Mouse (Mus musculus): ENCODE measurements at regions not wholly inside any gene's neighbourhood (a gene's known extent, or its start where the extent isn't known, plus 50 kb on each side); places are given as distances from the start of the nearest gene placed in this dataset.
"Not testable (repeated sequence)": the region's sequence is repeated elsewhere in the genome, so short reads cannot be mapped to it uniquely, and the experiment has no call there.

DNA sequence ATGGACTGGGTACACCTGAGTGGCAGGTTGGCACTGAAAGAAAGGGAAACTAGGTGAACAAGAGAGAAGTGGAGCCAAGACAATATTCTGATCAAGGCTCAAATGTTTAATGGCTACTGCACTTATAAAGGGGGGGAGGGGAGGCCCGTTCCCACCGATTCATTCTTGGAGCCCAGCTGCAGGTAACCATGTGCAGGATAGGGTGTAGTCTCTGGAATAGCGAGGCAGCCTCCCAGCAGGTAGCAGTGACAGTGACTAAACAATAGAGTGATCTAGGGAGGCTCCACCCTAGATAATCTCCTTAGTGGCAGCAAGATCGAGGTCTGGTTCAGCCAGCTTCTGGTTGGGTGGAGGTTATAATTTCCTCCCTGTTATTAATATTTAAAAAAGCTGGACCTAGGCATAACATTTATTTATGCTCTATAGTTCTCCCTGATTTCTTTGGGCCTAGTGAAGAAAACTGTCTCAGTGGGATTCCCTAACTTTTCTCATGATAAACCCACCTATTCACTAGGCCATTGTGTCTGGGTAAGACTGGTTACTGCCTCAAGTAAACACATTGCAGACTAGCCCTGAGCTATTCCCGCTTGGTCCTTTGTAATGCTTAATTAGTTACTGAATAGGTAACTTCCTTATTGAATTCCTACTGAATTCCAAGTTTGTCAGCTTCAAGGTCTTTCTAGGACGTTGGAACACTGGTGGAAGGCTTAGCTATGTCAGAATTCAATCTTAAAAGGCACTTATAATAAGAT is 705.4 kb upstream of the Pou3f2 start:
- no peaks in the 10 kb centered on the region for H3K27me3 ChIP-seq (ENCODE audit: control insufficient read depth, insufficient read depth, low read length)
- H3K4me1 ChIP-seq (ENCODE audit: control insufficient read depth, insufficient read depth, low read length): no peaks in the 10 kb centered on the region
- no peak overlapping the region for H3K4me3 ChIP-seq (ENCODE audit: low read length)
- no peak overlapping the region for H3K9ac ChIP-seq (ENCODE audit: low read depth, low read length)
- H3K36me3 ChIP-seq (ENCODE audit: control insufficient read depth, insufficient read depth, low read length): no peaks in the 10 kb centered on the region
- H3K27ac ChIP-seq (ENCODE audit: low read depth, low read length): no peak overlapping the region
- 80% methylated on average over 6 of the region's 6 CpGs for WGBS
- H3K4me2 ChIP-seq (replicated peaks; ENCODE audit: low read depth, low read length): no peak overlapping the region
- ATAC-seq (ENCODE audit: low FRiP score, low TSS enrichment): no peak
- H3K9me3 ChIP-seq (ENCODE audit: control insufficient read depth, low read length): no peaks in the 10 kb centered on the region

DNA sequence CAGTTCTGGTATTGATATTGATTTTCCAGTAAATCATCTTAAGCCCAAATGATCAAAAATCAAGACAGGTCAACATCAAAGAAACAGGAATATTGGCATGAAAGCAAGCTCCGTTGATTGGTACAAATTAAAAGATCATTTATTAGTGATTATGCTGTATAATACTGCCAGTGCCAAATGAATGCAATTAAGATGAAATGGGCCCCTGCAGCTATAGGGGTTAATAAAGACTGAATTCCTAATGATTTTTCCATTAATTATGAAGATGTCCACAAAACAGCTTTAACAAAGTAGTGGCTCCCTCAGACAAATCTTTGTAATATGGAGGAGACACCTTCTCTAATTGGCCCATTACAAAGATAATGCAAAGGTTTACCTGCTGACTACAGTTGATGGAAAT is 685.6 kb upstream of the Pou3f2 start:
- no peak overlapping the region for H3K4me3 ChIP-seq (ENCODE audit: low read length)
- no peak overlapping the region for H3K4me2 ChIP-seq (replicated peaks; ENCODE audit: low read depth, low read length)
- no peaks in the 10 kb centered on the region for H3K4me1 ChIP-seq (ENCODE audit: control insufficient read depth, insufficient read depth, low read length)
- H3K27me3 ChIP-seq (ENCODE audit: control insufficient read depth, insufficient read depth, low read length): no peaks in the 10 kb centered on the region
- H3K27ac ChIP-seq (ENCODE audit: low read depth, low read length): no peak overlapping the region
- H3K36me3 ChIP-seq (ENCODE audit: control insufficient read depth, insufficient read depth, low read length): no peaks in the 10 kb centered on the region
- H3K9ac ChIP-seq (ENCODE audit: low read depth, low read length): no peak overlapping the region
- 89% methylated on average over 1 of the region's 1 CpGs for WGBS
- H3K9me3 ChIP-seq (ENCODE audit: control insufficient read depth, low read length): no peaks in the 10 kb centered on the region
- ATAC-seq (ENCODE audit: low FRiP score, low TSS enrichment): no peak

DNA sequence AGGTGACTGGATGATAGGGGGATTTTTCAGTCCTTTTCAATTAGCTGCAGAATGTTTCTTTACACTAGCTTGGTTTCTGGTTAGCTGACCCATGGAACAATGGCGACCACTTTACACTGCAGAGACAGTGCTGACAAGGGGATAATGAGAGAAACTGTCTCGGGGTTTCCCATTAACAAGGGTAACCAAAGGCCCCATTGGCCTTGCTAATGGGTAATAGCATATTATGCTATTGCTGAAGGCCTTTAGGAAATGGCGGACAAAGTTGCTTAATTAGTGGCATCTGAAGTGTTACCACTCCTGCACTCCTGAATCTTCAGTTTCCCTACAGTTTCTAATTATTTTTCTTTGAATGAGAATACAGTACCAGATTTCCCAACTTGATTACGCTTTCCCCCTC is 685.2 kb upstream of the Pou3f2 start:
- no peaks in the 10 kb centered on the region for H3K9me3 ChIP-seq (ENCODE audit: control insufficient read depth, low read length)
- no peak overlapping the region for H3K4me3 ChIP-seq (ENCODE audit: low read length)
- no peak for ATAC-seq (ENCODE audit: low FRiP score, low TSS enrichment)
- H3K4me1 ChIP-seq (ENCODE audit: control insufficient read depth, insufficient read depth, low read length): no peaks in the 10 kb centered on the region
- H3K9ac ChIP-seq (ENCODE audit: low read depth, low read length): no peak overlapping the region
- no peaks in the 10 kb centered on the region for H3K36me3 ChIP-seq (ENCODE audit: control insufficient read depth, insufficient read depth, low read length)
- no peak overlapping the region for H3K27ac ChIP-seq (ENCODE audit: low read depth, low read length)
- H3K4me2 ChIP-seq (replicated peaks; ENCODE audit: low read depth, low read length): no peak overlapping the region
- WGBS: 80% methylated on average over 4 of the region's 4 CpGs
- H3K27me3 ChIP-seq (ENCODE audit: control insufficient read depth, insufficient read depth, low read length): no peaks in the 10 kb centered on the region

DNA sequence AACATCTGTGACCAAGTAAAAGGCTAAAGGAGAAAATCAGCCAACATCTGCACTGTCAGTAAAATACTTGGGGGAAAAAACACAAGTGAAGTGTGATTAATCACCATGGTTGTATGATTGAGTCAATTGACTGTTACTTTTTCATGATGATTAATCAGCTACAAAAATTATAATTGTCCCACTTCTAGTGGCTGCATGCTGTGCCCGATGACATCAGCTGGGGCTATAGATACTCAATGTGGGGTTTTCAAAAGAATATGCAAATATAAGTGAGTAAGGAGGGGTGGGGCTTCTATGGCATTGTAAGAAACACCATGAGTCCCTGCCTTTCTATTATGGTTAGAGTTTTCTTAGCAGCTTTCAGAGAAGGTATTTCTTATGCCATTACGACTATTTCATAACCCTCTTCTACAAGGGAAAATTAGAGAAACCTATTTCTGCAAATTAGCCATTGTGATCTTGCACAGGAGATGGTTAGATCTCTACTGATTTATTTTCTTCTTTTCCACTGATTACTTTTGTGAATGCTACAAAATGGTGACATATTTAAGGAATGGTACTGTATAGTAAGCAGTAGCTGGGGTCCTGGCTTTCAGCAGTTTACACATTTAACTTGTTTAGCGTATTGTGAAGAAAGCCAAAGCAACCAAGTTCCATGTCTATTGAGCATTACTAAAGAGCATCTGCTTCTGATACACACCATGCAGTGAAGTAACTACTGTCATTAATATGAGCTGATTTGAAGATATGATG is 660.1 kb upstream of the Pou3f2 start:
- Histone ChIP-seq H3K27me3 (ENCODE audit: control insufficient read depth, insufficient read depth, low read length) (no peaks in the 10 kb centered on the region), H3K36me3 (ENCODE audit: control insufficient read depth, insufficient read depth, low read length) (no peaks in the 10 kb centered on the region), H3K4me2 (replicated peaks; ENCODE audit: low read depth, low read length) (no peak overlapping the region), H3K9ac (ENCODE audit: low read depth, low read length) (no peak overlapping the region), H3K27ac (ENCODE audit: low read depth, low read length) (no peak overlapping the region), H3K9me3 (ENCODE audit: control insufficient read depth, low read length) (no peaks in the 10 kb centered on the region), H3K4me1 (ENCODE audit: control insufficient read depth, insufficient read depth, low read length) (no peaks in the 10 kb centered on the region), H3K4me3 (ENCODE audit: low read length) (no peak overlapping the region)
- WGBS: 91% methylated on average over 3 of the region's 3 CpGs
- ATAC-seq (ENCODE audit: low FRiP score, low TSS enrichment): no peak

DNA sequence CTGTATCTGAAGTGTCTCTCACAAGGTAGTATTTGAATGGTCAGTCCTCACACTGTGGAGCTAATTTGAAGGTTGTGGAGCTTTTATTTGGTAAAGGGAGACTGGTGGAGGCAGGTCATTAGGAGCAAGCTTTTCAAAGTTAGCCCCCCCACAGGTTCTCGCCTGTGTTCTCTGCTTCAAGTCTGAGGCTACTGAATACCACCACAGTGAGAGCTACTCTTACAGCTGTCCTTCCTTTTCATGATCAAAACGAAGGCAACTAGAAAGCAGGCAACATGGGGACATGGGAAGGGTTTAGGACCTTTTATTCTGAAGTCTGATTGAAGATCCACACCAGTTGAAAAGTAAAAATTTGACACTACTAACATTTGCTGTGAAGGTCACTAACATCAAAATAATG is 645.2 kb upstream of the Pou3f2 start:
- WGBS: 35% methylated on average over 2 of the region's 2 CpGs
- H3K9me3 ChIP-seq (ENCODE audit: control insufficient read depth, low read length): no peaks in the 10 kb centered on the region
- H3K27ac ChIP-seq (ENCODE audit: low read depth, low read length): no peak overlapping the region
- H3K9ac ChIP-seq (ENCODE audit: low read depth, low read length): no peak overlapping the region
- H3K36me3 ChIP-seq (ENCODE audit: control insufficient read depth, insufficient read depth, low read length): no peaks in the 10 kb centered on the region
- H3K4me2 ChIP-seq (replicated peaks; ENCODE audit: low read depth, low read length): no peak overlapping the region
- no peak overlapping the region for H3K4me3 ChIP-seq (ENCODE audit: low read length)
- no peaks in the 10 kb centered on the region for H3K4me1 ChIP-seq (ENCODE audit: control insufficient read depth, insufficient read depth, low read length)
- no peak for ATAC-seq (ENCODE audit: low FRiP score, low TSS enrichment)
- H3K27me3 ChIP-seq (ENCODE audit: control insufficient read depth, insufficient read depth, low read length): no peaks in the 10 kb centered on the region

DNA sequence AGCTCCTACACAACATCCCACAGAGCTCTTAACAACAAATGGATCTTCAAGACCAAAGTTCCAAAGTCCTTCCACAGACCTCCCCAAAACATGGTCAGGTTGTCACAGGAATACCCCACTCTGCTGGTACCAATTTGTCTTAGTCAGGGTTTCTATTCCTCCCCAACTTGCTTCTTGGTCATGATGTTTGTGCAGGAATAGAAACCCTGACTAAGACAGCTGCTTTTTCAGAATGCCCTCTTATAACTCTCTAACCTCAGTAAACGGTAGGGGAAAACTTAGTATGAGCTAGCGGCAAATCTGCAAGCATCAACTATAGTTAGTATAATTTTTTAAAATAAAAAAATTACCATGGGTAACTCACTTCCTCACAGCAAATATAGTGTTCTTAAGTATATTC is 613.3 kb upstream of the Pou3f2 start:
- not testable (repeated sequence) for H3K4me1 ChIP-seq (ENCODE audit: control insufficient read depth, insufficient read depth, low read length); H3K9ac ChIP-seq (ENCODE audit: low read depth, low read length); H3K36me3 ChIP-seq (ENCODE audit: control insufficient read depth, insufficient read depth, low read length); ATAC-seq (ENCODE audit: low FRiP score, low TSS enrichment); H3K27ac ChIP-seq (ENCODE audit: low read depth, low read length); H3K27me3 ChIP-seq (ENCODE audit: control insufficient read depth, insufficient read depth, low read length); H3K4me3 ChIP-seq (ENCODE audit: low read length); H3K4me2 ChIP-seq (replicated peaks; ENCODE audit: low read depth, low read length); H3K9me3 ChIP-seq (ENCODE audit: control insufficient read depth, low read length)
- WGBS: 95% methylated on average over 2 of the region's 2 CpGs

DNA sequence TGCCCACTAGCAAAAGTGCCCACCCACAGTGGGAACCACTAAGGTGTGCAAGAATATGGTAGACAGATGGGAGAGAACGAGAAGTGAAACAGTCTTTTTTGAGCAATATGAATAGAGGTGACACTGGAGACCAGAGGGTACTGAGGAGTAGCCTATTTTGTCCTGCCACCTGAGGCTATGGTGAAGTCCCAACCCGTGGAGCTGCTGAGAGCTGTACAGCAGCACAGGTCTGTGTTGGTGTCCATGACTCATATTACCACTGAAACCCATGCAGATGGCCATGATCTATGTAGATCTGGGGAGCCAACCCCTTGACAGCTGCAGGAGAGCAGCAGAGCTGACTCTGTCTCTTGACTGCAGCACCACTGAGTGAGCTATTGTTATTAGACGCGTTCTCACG is 591.4 kb upstream of the Pou3f2 start:
- Histone ChIP-seq H3K4me3 (ENCODE audit: low read length) (no peak overlapping the region), H3K4me1 (ENCODE audit: control insufficient read depth, insufficient read depth, low read length) (no peaks in the 10 kb centered on the region), H3K27me3 (ENCODE audit: control insufficient read depth, insufficient read depth, low read length) (no peaks in the 10 kb centered on the region), H3K36me3 (ENCODE audit: control insufficient read depth, insufficient read depth, low read length) (no peaks in the 10 kb centered on the region), H3K27ac (ENCODE audit: low read depth, low read length) (no peak overlapping the region), H3K4me2 (replicated peaks; ENCODE audit: low read depth, low read length) (no peak overlapping the region), H3K9ac (ENCODE audit: low read depth, low read length) (no peak overlapping the region), H3K9me3 (ENCODE audit: control insufficient read depth, low read length) (no peaks in the 10 kb centered on the region)
- no peak for ATAC-seq (ENCODE audit: low FRiP score, low TSS enrichment)
- 98% methylated on average over 5 of the region's 5 CpGs for WGBS

DNA sequence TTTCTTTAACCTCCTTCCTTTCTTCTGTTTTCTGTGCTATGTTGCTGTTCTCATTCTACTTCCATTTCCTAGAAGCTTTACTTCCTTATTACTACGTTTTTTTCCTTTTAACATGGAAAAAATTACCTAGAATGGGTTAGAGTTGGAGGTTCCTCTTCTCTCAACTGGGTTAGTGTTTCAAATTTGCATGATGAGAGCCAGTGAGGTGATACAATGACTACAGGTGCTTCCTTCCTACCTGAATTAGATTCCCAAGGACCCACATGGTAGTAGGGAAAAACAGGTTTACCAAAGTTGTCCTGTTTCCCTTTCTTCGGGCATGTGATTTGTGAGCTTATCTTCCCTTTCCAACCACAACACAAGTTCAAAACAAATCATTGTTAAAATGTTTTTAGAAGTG is 589.4 kb upstream of the Pou3f2 start:
- no peak overlapping the region for H3K4me3 ChIP-seq (ENCODE audit: low read length)
- WGBS: 60% methylated on average over 2 of the region's 2 CpGs
- no peak overlapping the region for H3K4me2 ChIP-seq (replicated peaks; ENCODE audit: low read depth, low read length)
- H3K36me3 ChIP-seq (ENCODE audit: control insufficient read depth, insufficient read depth, low read length): no peaks in the 10 kb centered on the region
- no peak overlapping the region for H3K27ac ChIP-seq (ENCODE audit: low read depth, low read length)
- ATAC-seq (ENCODE audit: low FRiP score, low TSS enrichment): no peak
- H3K27me3 ChIP-seq (ENCODE audit: control insufficient read depth, insufficient read depth, low read length): no peaks in the 10 kb centered on the region
- no peaks in the 10 kb centered on the region for H3K4me1 ChIP-seq (ENCODE audit: control insufficient read depth, insufficient read depth, low read length)
- H3K9me3 ChIP-seq (ENCODE audit: control insufficient read depth, low read length): no peaks in the 10 kb centered on the region
- no peak overlapping the region for H3K9ac ChIP-seq (ENCODE audit: low read depth, low read length)

DNA sequence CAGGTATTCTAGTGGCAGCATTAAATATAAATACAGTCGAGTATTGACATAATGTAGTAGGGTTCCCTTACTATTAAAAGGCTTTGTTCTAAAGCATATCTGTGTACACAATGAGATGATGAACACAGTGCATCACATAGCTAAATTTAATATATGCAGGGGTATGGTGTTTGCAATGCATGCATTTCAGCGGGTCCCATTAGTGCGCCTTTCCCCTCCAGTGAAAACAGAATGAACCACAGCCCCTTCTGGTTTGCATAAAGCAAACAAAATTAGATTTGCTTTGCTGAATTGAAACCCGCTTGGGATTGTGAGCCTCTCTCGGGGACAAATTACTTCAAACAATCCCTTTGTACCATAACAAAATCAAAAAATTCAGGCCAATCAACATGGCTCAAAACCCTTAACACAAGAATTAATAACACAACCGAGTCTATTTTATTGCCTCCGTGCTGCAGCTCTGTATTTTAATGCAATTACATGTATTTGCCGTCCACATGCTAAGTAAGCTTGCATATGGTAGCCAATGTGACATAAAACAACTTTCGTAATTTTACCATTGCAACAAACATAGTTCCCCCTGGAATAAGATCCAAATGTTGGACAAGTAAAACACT is 562.6 kb upstream of the Pou3f2 start:
- H3K4me3 ChIP-seq (ENCODE audit: low read length): no peak overlapping the region
- no peak overlapping the region for H3K9ac ChIP-seq (ENCODE audit: low read depth, low read length)
- 88% methylated on average over 9 of the region's 9 CpGs for WGBS
- no peak for ATAC-seq (ENCODE audit: low FRiP score, low TSS enrichment)
- H3K27me3 ChIP-seq (ENCODE audit: control insufficient read depth, insufficient read depth, low read length): no peaks in the 10 kb centered on the region
- no peaks in the 10 kb centered on the region for H3K36me3 ChIP-seq (ENCODE audit: control insufficient read depth, insufficient read depth, low read length)
- no peaks in the 10 kb centered on the region for H3K9me3 ChIP-seq (ENCODE audit: control insufficient read depth, low read length)
- no peak overlapping the region for H3K4me2 ChIP-seq (replicated peaks; ENCODE audit: low read depth, low read length)
- no peaks in the 10 kb centered on the region for H3K4me1 ChIP-seq (ENCODE audit: control insufficient read depth, insufficient read depth, low read length)
- no peak overlapping the region for H3K27ac ChIP-seq (ENCODE audit: low read depth, low read length)

All from kidney, embryonic 14.5 days (tissue).